Mouse (Mus musculus) lung, postnatal 0 days (tissue): ENCODE data around the gene Dhcr24.

Experiments used
- CTCF ChIP-seq: IDR thresholded peaks from 2 replicates; pipeline ENCODE4 v1.5.1; 2016; ENCODE audit warnings: antibody characterized with exemption, mild to moderate bottlenecking
- EP300 ChIP-seq: IDR thresholded peaks from 2 replicates; pipeline ENCODE4 v1.6.1; 2016; ENCODE audit warnings: antibody characterized with exemption, mild to moderate bottlenecking, control low read depth

DNA sequence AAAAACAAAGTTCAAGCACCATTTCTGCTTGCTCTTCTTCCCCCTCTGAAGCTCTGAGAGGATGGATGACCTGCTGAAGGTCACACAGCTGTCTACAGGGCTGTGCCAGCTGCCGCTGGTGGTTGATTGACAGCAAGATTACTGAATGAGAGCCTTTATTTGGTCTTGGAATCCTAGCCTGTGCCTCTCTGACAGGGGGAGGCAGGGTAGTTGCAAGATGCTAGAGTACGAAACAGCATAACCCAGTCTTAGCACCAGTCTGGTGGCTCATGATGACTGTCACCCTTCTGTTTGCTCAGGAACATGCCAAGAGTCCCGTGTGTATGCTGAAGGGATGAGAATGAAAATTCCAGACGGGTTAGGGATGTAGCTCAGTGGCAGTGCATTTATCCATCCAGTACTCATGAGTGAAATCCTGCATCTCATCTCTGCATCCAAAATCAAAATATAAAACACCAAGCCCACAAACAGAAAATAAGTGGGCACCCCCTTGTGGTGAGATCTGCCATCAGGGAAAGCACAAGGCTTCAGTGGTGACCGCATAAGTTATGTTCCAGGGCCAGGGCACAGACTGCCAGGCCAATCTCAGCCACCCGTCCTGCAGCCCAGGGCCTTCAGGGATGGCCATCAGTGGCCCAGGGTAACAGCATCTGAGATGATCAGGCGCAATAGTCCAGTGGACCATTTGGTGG lies 32.8 kb upstream of the Dhcr24 start:
- TF ChIP-seq CTCF: peak; percentile 46
- TF ChIP-seq EP300: no peak
